Mouse (Mus musculus) left cerebral cortex, adult 11 months (tissue): ENCODE measurements at regions not wholly inside any gene's neighbourhood (a gene's known extent, or its start where the extent isn't known, plus 50 kb on each side); places are given as distances from the start of the nearest gene placed in this dataset.

ENCODE experiments used
- DNase-seq: peaks from one replicate; pipeline ENCODE4 v3.0.0; 2022; ENCODE audit warnings: low spot score

GRCm38 (mm10) chr3:104712711-104713110, 68.1 kb upstream of the Ppm1j start:
- no peak for DNase-seq

DNA sequence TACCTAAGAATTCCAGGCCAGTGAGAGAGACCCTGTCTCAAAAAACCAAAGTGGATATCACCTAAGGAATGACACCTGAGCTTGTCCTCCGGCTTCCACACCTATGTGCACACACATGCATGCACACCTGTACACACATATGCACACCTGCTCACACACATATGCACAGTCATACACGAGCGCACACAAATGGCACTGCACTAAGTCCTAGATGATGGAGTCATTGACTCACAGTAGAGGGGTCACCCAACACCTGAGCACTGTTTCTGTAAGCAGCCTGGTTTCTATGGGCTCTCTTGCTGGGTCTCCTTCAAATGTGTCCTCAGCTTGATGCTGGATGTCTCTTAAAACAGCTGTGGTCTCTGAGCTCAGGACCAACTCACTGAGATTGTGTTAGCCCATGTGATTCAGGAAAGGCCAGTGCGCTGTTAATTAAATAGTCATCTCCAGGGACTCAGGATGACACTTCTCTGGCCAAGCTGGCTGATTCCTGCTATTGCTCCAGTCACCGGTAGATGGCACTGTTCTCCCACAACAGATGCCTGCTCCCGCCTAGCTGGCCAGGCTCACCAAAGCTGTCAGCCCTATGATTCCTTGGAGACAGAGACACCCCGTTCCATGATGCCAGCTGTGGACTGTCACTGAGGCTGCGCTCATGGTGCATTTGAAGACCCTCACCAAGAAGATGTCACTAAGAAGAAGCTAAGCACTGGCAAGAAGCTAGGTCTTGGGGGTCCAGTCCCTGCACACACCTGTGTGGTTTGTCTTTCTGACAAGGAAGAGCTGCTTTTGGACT, 66.8 kb upstream of the Ppm1j start:
- DNase-seq: peak; percentile 61

- DNase-seq: no peak
Measured at GRCm38 (mm10) chr3:104714679-104715326, 66.1 kb upstream of the Ppm1j start.
